Mouse (Mus musculus): ENCODE data around the gene Epop. TPM values are rescaled to one million over a fixed set of nuclear protein-coding genes. Genes with fewer than 3 reads are reported as not detected.

The Epop gene
- polyA plus RNA-seq, 1 experiment = 15.9 TPM

DNA sequence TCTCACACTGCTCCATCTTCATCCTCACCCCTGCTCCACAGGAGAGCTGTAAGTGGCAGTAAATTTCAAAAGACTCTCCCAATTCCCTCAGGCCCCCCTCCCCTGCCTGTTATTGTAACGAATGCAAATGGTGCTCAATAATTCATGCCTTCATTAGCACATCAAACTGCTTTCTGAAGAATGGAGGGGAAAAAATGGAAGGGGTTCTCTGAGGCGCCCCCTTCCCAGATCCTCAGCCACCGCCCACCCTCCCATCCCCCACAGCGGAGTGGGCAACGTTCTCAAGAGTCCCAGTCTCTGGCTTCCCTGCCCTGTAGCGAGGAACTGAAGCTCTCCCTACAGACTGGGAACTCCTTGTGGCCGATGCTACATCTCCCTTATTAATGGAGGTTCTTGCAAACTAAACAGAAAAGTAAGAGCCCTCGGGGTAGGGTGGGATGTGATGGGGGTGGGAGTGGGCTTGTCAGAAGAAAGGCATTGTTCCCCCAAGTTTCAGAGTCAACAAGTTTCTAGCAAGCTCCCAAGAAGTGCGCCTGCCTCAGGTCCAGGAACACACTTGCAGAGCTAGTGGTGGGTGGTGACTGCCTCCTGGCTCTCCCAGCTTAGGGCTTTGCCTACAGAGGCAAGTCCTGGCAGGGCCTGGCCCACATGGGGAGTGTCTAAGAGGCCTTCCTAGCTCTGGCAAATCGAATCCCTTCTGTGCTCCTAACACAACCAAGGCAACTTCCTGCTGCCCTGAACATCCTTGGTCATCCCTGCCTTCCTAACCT, 50.2 kb downstream of the Epop start:
- H3K79me3 ChIP-seq (ENCODE audit: low read depth) = no peaks in the 10 kb centered on the region
- no peak for TF ChIP-seq MAX (IDR thresholded peaks at IDR 0.05)
- no peak for TF ChIP-seq FOSL1 (IDR thresholded peaks at IDR 0.05; ENCODE audit: insufficient read depth, low read length, poor library complexity, severe bottlenecking)
- no peak for TF ChIP-seq CEBPB (IDR thresholded peaks at IDR 0.05; ENCODE audit: low read depth)
- no peak for TF ChIP-seq MYOG (IDR thresholded peaks at IDR 0.05; ENCODE audit: control insufficient read depth, extremely low read depth, insufficient read length)
- TF ChIP-seq CTCF (IDR thresholded peaks at IDR 0.05; ENCODE audit: control insufficient read depth, insufficient read depth, insufficient read length) = no peak
- no peak for TF ChIP-seq USF1 (IDR thresholded peaks at IDR 0.05; ENCODE audit: low read depth)
- no peak for TF ChIP-seq MYOD1 (IDR thresholded peaks at IDR 0.05; ENCODE audit: control insufficient read depth, insufficient read length, low read depth)
- H3K4me3 ChIP-seq (ENCODE audit: insufficient read depth, poor library complexity, severe bottlenecking) = no peak overlapping the region
- H3K79me2 ChIP-seq (ENCODE audit: control insufficient read depth, insufficient read depth) = no peaks in the 10 kb centered on the region
- H3K27me3 ChIP-seq (ENCODE audit: control insufficient read depth, insufficient read depth, insufficient read length) = peaks cover 63% of the 10 kb centered on the region
- H3K36me3 ChIP-seq (ENCODE audit: control insufficient read depth, insufficient read depth) = no peaks in the 10 kb centered on the region
- no peak overlapping the region for H3ac ChIP-seq (ENCODE audit: control insufficient read depth, insufficient read length, low read depth)

- no peak for TF ChIP-seq MAX (IDR thresholded peaks at IDR 0.05)
- no peak for TF ChIP-seq MYOG (IDR thresholded peaks at IDR 0.05; ENCODE audit: control insufficient read depth, extremely low read depth, insufficient read length)
- no peak for TF ChIP-seq CEBPB (IDR thresholded peaks at IDR 0.05; ENCODE audit: low read depth)
- no peak for TF ChIP-seq USF1 (IDR thresholded peaks at IDR 0.05; ENCODE audit: low read depth)
- no peak for TF ChIP-seq FOSL1 (IDR thresholded peaks at IDR 0.05; ENCODE audit: insufficient read depth, low read length, poor library complexity, severe bottlenecking)
- Histone ChIP-seq H3K79me2 (ENCODE audit: control insufficient read depth, insufficient read depth) (no peaks in the 10 kb centered on the region), H3K36me3 (ENCODE audit: control insufficient read depth, insufficient read depth) (no peaks in the 10 kb centered on the region), H3ac (ENCODE audit: control insufficient read depth, insufficient read length, low read depth) (no peak overlapping the region), H3K79me3 (ENCODE audit: low read depth) (no peaks in the 10 kb centered on the region), H3K4me3 (ENCODE audit: insufficient read depth, poor library complexity, severe bottlenecking) (no peak overlapping the region), H3K27me3 (ENCODE audit: control insufficient read depth, insufficient read depth, insufficient read length) (peaks cover 69% of the 10 kb centered on the region)
These were observed 51.2 kb downstream of the Epop start for GRCm38 (mm10) chr11:97578286-97578685.

Small RNA genes within 50 kb of the gene (microRNA-seq; reads per million reads assigned to microRNA genes)
- 0.36 reads per million for gene Gm24158 (ENCODE audit: borderline microRNAs expressed)
- 0.32 reads per million for gene Mir6927 (ENCODE audit: borderline microRNAs expressed)

Other genes starting within 250 kb of the Epop start
- 23.9 TPM for gene Arhgap23, start 214.2 kb downstream of the Epop start, polyA plus RNA-seq (2012; fragmentation: generic; extraction: Trizol)
- 0.34 TPM for gene 4933428G20Rik, start 129.4 kb downstream of the Epop start, polyA plus RNA-seq (2012; fragmentation: generic; extraction: Trizol)
- 0.01 TPM for gene Srcin1, start 53.5 kb downstream of the Epop start, polyA plus RNA-seq (2012; fragmentation: generic; extraction: Trizol)
- gene Mllt6, start 33.7 kb upstream of the Epop start, polyA plus RNA-seq (2012; fragmentation: generic; extraction: Trizol) = 12.5 TPM
- gene Cisd3, start 56.1 kb upstream of the Epop start, polyA plus RNA-seq (2012; fragmentation: generic; extraction: Trizol) = 110 TPM
- 29.2 TPM for gene Pcgf2, start 70.8 kb upstream of the Epop start, polyA plus RNA-seq (2012; fragmentation: generic; extraction: Trizol)
- 690 TPM for gene Psmb3, start 73.7 kb upstream of the Epop start, polyA plus RNA-seq (2012; fragmentation: generic; extraction: Trizol)
- 28.3 TPM for gene Pip4k2b, start 115.0 kb upstream of the Epop start, polyA plus RNA-seq (2012; fragmentation: generic; extraction: Trizol)
- gene Cwc25, start 136.9 kb upstream of the Epop start, polyA plus RNA-seq (2012; fragmentation: generic; extraction: Trizol) = 8.7 TPM
- gene 1700001P01Rik, start 146.2 kb upstream of the Epop start, polyA plus RNA-seq (2012; fragmentation: generic; extraction: Trizol) = 0.14 TPM
- gene Rpl23, start 152.7 kb upstream of the Epop start, polyA plus RNA-seq (2012; fragmentation: generic; extraction: Trizol) = 1,391 TPM
- 219 TPM for gene Lasp1, start 169.3 kb upstream of the Epop start, polyA plus RNA-seq (2012; fragmentation: generic; extraction: Trizol)
- gene B230217C12Rik, start 211.1 kb upstream of the Epop start, polyA plus RNA-seq (2012; fragmentation: generic; extraction: Trizol) = 4.9 TPM

Data from C2C12 (cell line).